Mouse (Mus musculus) C2C12 (cell line): ENCODE results near the gene Ripor2. TPM values are rescaled to one million over a fixed set of nuclear protein-coding genes. Genes with fewer than 3 reads are reported as not detected.

Experiments used
- H3K27me3 ChIP-seq: one replicate; pipeline ENCODE4 v1.6.1; 2011; ENCODE audit not compliant: control insufficient read depth, insufficient read depth, insufficient read length
- H3K36me3 ChIP-seq: one replicate; pipeline ENCODE4 v1.6.1; 2011; ENCODE audit not compliant: control insufficient read depth, insufficient read depth
- H3K4me3 ChIP-seq: one replicate; pipeline ENCODE4 v1.5.1; 2011; ENCODE audit warnings: mild to moderate bottlenecking, control low read depth; ENCODE audit not compliant: poor library complexity, insufficient read depth, severe bottlenecking
- H3K79me2 ChIP-seq: one replicate; pipeline ENCODE4 v1.6.1; 2011; ENCODE audit not compliant: control insufficient read depth, insufficient read depth
- H3K79me3 ChIP-seq: one replicate; pipeline ENCODE4 v1.6.1; 2011; ENCODE audit warnings: low read depth, control low read depth
- H3ac ChIP-seq: one replicate; pipeline ENCODE3; 2011; ENCODE audit warnings: low read depth; ENCODE audit not compliant: control insufficient read depth, insufficient read length
- CEBPB ChIP-seq: IDR thresholded peaks from one replicate; pipeline ENCODE4 v1.6.1; 2011; ENCODE audit warnings: low read depth, mild to moderate bottlenecking, control low read depth, moderate library complexity
- CTCF ChIP-seq: IDR thresholded peaks from one replicate; pipeline ENCODE4 v1.5.1; 2011; ENCODE audit not compliant: control insufficient read depth, insufficient read depth, insufficient read length
- FOSL1 ChIP-seq: IDR thresholded peaks from one replicate; pipeline ENCODE4 v1.8.0; 2011; ENCODE audit warnings: mild to moderate bottlenecking, low read length; ENCODE audit not compliant: poor library complexity, insufficient read depth, severe bottlenecking
- MAX ChIP-seq: IDR thresholded peaks from one replicate; pipeline ENCODE4 v1.6.1; 2011; ENCODE audit warnings: mild to moderate bottlenecking, control low read depth
- MYOD1 ChIP-seq: IDR thresholded peaks from one replicate; pipeline ENCODE4 v1.6.1; 2011; ENCODE audit warnings: low read depth; ENCODE audit not compliant: control insufficient read depth, insufficient read length
- MYOG ChIP-seq: IDR thresholded peaks from one replicate; pipeline ENCODE4 v1.6.1; 2011; ENCODE audit not compliant: control insufficient read depth, insufficient read length; ENCODE audit errors: extremely low read depth
- USF1 ChIP-seq: IDR thresholded peaks from one replicate; pipeline ENCODE4 v1.6.1; 2011; ENCODE audit warnings: low read depth, mild to moderate bottlenecking, control low read depth, moderate library complexity
- polyA plus RNA-seq: library from polyadenylated mRNA; unstranded; fragments of >200 nt; fragmentation: generic; extraction: Trizol; gene quantifications from one replicate; pipeline ENCODE4 v1.2.1, GENCODE M21; 2012; ENCODE audit warnings: missing spikeins

Gene Ripor2
- polyA plus RNA-seq, 1 experiment = 0.23 TPM

DNA sequence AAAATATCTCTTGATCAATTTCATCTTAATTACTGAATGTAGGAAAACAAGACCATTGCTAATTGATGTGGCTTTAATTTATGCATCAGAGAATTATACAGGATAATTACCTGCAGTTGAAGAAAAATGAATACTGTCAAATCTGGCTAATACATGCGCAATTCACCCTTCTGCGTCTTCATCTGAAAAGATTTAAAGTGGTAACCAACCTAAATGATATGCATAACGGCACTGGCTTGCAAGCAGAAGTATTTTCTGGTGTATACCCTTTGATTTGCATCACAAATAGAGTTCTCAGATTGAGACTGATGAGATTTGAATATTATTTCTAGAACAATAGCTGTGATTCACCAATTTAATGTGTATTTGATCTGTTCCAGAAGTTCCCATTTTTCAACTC, 66.7 kb downstream of the Ripor2 start:
- H3ac ChIP-seq = no peak overlapping the region
- no peak for TF ChIP-seq MYOD1
- no peak for TF ChIP-seq USF1
- TF ChIP-seq CTCF = no peak
- no peaks in the 10 kb centered on the region for H3K79me3 ChIP-seq
- H3K36me3 ChIP-seq = no peaks in the 10 kb centered on the region
- H3K79me2 ChIP-seq = no peaks in the 10 kb centered on the region
- no peak overlapping the region for H3K4me3 ChIP-seq
- no peaks in the 10 kb centered on the region for H3K27me3 ChIP-seq

DNA sequence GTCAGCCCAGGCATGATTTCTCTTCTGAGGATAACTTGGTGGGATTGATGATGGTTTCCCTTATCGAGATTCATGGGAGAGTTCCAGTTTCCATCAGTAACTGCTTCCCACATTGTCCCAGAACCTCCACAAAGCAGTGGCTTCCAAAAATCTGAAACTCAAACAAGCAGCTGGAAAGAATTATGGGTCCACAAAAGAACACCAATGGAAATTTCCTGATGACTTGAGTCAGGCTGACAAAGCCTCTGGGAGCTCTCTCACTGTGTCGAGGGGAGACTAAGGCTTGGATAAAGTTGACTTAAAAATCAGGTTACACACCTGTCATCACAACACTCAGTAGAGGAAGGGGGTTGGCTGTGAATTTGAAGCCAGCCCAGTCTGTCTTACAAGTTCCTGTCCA, 67.1 kb downstream of the Ripor2 start:
- no peak for TF ChIP-seq CEBPB
- no peak for TF ChIP-seq MAX
- no peak for TF ChIP-seq MYOD1
- no peak for TF ChIP-seq FOSL1
- TF ChIP-seq CTCF = no peak
- TF ChIP-seq USF1 = no peak
- TF ChIP-seq MYOG = no peak
- Histone ChIP-seq H3K79me3 (no peaks in the 10 kb centered on the region), H3K27me3 (no peaks in the 10 kb centered on the region), H3K36me3 (no peaks in the 10 kb centered on the region), H3ac (no peak overlapping the region), H3K79me2 (no peaks in the 10 kb centered on the region), H3K4me3 (no peak overlapping the region)

DNA sequence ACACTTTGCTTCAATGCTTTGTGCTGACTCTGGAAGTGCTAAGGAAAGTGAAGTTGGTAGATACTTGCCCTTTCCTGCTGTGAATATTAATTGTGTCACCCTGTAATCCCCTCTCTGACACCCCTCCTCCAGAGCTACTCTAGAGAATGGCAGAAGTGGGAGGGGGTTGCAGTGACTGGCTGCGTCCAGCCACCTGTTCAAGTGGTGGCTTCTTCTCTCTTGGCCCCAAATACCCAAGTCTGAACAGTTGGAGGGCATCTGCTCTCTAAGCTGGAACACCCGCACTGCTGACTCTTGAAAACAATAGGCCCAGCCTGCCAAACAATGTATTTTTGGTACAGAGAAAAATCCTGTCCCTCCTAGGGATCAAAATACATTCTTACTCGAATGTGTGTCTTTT, 69.0 kb downstream of the Ripor2 start:
- TF ChIP-seq USF1 (no peak), MYOD1 (no peak), MYOG (no peak), CTCF (no peak), CEBPB (no peak), MAX (no peak), FOSL1 (no peak)
- H3K27me3 ChIP-seq = no peaks in the 10 kb centered on the region
- H3K79me2 ChIP-seq = no peaks in the 10 kb centered on the region
- H3K4me3 ChIP-seq = no peak overlapping the region
- H3K36me3 ChIP-seq = no peaks in the 10 kb centered on the region
- H3ac ChIP-seq = no peak overlapping the region
- H3K79me3 ChIP-seq = no peaks in the 10 kb centered on the region

DNA sequence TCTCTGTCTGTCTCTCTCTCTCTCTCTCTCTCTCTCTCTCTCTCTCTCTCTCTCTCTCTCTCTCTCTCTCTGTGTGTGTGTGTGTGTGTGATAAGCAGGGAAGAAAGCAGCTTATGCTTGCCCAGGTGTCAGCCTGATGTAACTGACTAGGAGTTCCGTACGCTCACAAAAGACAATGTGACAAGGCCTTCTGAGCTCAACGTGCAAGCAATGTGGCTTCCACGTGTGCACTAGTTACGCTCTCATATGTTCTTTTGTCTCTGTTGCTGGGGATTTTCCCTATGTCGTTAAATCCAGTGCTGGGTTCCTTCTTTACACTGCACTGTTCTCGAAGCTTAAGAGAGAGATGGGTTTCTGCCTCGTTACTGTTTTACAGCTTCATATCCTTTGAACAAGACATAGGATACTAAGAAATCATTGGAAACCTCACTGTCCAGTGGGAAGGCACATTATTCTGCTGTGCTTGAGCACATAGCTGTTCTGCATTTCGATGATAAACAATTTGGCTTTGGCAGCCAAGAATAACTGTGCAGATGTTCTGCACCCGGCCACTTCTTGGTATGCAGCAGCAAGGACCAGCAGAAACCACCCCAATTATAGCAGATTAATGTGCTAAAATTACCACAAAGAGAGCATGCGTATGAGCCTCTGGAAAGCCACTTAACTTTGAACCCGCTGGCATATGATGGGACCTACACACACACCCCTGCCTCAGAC, 73.1 kb downstream of the Ripor2 start:
- no peaks in the 10 kb centered on the region for H3K27me3 ChIP-seq
- H3K36me3 ChIP-seq = no peaks in the 10 kb centered on the region
- no peaks in the 10 kb centered on the region for H3K79me3 ChIP-seq
- no peak overlapping the region for H3K4me3 ChIP-seq
- no peaks in the 10 kb centered on the region for H3K79me2 ChIP-seq
- no peak overlapping the region for H3ac ChIP-seq
- TF ChIP-seq FOSL1 = no peak
- TF ChIP-seq USF1 = no peak

DNA sequence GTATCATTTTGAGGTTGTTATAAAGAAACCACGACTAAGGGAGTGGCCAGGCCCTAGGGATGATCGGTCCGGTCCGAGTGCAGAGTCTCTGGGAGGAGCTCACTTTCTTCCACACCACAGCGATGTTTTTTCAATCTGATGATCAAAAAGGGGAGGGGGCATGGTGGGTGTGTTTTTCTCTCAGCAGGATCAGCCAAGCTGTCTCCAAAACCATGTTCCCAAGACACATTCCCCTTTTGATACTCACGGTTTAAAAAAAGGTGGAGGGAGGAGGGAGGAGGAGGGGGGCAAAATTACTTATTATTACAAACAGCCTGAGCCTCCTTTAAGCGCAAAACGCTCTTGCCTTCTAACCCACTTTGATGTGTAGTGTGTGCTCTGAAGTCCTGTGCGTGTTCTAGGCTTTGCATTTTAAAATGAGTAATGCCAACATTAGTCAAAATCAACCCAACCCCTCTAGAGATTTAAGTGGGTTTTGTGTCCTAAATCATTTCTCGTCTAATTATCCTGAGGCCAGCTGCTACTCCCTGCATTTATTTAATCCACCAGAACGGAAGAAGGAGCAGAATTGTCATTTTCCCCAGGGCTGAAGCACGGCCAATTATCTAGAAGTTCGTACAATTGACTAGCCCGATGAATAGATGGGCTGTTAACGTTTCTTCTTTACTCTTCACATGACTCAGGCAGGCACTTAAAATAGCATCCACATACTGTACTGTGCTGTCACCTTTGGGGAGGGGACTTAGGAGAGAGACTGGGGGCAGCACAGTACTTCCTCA, 74.9 kb downstream of the Ripor2 start:
- Histone ChIP-seq H3ac (no peak overlapping the region), H3K79me2 (no peaks in the 10 kb centered on the region), H3K27me3 (no peaks in the 10 kb centered on the region), H3K4me3 (no peak overlapping the region), H3K79me3 (no peaks in the 10 kb centered on the region), H3K36me3 (no peaks in the 10 kb centered on the region)
- TF ChIP-seq CTCF (no peak), FOSL1 (no peak), MAX (no peak), CEBPB (no peak), MYOD1 (peak; percentile 48)

DNA sequence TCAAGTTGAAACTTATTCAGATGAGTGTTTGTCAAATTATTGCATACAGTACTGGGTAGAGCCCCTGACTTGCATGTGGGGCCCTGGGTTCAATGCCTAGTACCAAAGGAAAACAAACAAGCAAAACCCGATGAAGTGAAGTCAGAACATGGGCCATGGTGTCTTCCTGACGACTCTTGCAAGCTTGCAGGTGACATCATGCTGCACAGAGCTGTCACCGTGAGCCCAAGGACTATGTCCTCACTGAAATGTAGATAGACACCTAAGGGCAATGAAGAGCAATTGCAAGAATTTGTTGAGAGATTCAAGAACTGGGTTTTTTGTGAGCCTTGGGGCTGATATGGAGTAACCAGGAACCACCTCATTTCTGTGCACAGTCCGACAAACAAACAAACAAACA, 84.8 kb downstream of the Ripor2 start:
- Histone ChIP-seq H3ac (no peak overlapping the region), H3K27me3 (no peaks in the 10 kb centered on the region), H3K36me3 (no peaks in the 10 kb centered on the region), H3K79me3 (no peaks in the 10 kb centered on the region), H3K79me2 (no peaks in the 10 kb centered on the region), H3K4me3 (no peak overlapping the region)
- no peak for TF ChIP-seq FOSL1
- no peak for TF ChIP-seq USF1
